Mouse (Mus musculus): ENCODE results near the gene Gcgr. TPM values are rescaled to one million over a fixed set of nuclear protein-coding genes. Genes with fewer than 3 reads are reported as not detected.
"Not testable (repeated sequence)": the region's sequence is repeated elsewhere in the genome, so short reads cannot be mapped to it uniquely, and the experiment has no call there.

Gene Gcgr
- polyA plus RNA-seq, 1 experiment from 2014 or later: 0.50 TPM

GRCm38 (mm10) chr11:120509940-120510339 is 20.6 kb upstream of the Gcgr start:
- no peak overlapping the region for H3K4me2 ChIP-seq (ENCODE audit: low read length)
- H3K36me3 ChIP-seq (ENCODE audit: control insufficient read depth, insufficient read depth, low read length): no peaks in the 10 kb centered on the region
- H3K27me3 ChIP-seq (replicated peaks; ENCODE audit: control insufficient read depth, insufficient read depth, low read length): no peaks in the 10 kb centered on the region
- H3K27ac ChIP-seq (ENCODE audit: low read depth): 0 out of 2 replicates have a peak overlapping the region, but pooled peaks have one; percentile 40
- WGBS: 60% methylated on average over 4 of the region's 4 CpGs
- no peak overlapping the region for H3K4me3 ChIP-seq (ENCODE audit: low read depth, low read length)
- no peaks in the 10 kb centered on the region for H3K9me3 ChIP-seq (ENCODE audit: control insufficient read depth, low read length)
- H3K4me1 ChIP-seq (replicated peaks; ENCODE audit: control insufficient read depth, insufficient read depth, low read length): peaks cover 4% of the 10 kb centered on the region; the same call in 1 of the 2 replicates
- ATAC-seq (replicated peaks; ENCODE audit: low FRiP score, low TSS enrichment, low read depth) (no peak), DNase-seq (ENCODE audit: low spot score) (no peak)
- no peak overlapping the region for H3K9ac ChIP-seq (ENCODE audit: low read length)

- DNase-seq (ENCODE audit: low spot score): no peak
- Histone ChIP-seq H3K36me3 (ENCODE audit: control insufficient read depth, insufficient read depth, low read length) (no peaks in the 10 kb centered on the region), H3K9ac (ENCODE audit: low read length) (0 out of 2 replicates have a peak overlapping the region, but pooled peaks have one; percentile 14), H3K27me3 (replicated peaks; ENCODE audit: control insufficient read depth, insufficient read depth, low read length) (no peaks in the 10 kb centered on the region), H3K27ac (ENCODE audit: low read depth) (peak overlapping the region; percentile 40; the same call in 1 of the 2 replicates), H3K9me3 (ENCODE audit: control insufficient read depth, low read length) (no peaks in the 10 kb centered on the region), H3K4me2 (ENCODE audit: low read length) (peak overlapping the region; percentile 47), H3K4me3 (ENCODE audit: low read depth, low read length) (peak overlapping the region; percentile 16), H3K4me1 (replicated peaks; ENCODE audit: control insufficient read depth, insufficient read depth, low read length) (peaks cover 4% of the 10 kb centered on the region; the same call in 1 of the 2 replicates)
- no peak for ATAC-seq (replicated peaks; ENCODE audit: low FRiP score, low TSS enrichment, low read depth)
- 11% methylated on average over 16 of the region's 16 CpGs for WGBS
Measured at GRCm38 (mm10) chr11:120510375-120511030, 20.0 kb upstream of the Gcgr start.

DNA sequence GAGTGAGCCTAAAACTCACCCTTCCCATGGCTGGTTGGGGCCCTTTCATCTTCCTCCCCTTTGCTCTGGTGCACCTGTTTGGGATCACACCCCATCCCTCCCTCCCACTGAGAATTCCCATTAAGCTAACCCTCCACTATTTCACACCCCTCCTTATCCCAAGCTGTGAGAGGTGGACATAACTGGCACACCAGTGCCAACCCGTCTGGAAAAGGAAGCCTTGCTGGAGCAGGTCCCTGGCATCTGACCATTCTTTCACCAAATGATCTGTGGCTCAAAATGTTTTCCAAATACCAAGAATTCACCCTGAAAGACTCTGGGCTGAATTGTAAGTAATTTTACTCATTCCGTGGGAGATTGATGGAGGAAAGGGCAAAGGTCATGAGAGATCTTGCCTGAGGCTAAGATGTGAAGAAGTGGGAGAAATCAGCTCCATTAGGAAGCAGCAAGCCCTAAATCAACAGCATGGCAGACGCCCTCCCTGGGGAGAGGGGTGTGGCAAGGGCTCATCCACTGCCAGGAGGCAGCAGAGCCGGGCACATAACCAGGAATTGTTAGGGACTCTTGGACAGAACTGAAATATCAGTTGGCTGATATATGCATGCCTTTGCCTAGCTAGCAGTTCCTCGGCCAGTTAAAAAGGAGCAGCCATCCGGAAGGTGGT is 17.6 kb upstream of the Gcgr start:
- no peak overlapping the region for H3K4me3 ChIP-seq (ENCODE audit: low read depth, low read length)
- no peak overlapping the region for H3K27ac ChIP-seq (ENCODE audit: low read depth)
- H3K9ac ChIP-seq (ENCODE audit: low read length): no peak overlapping the region
- H3K36me3 ChIP-seq (ENCODE audit: control insufficient read depth, insufficient read depth, low read length): no peaks in the 10 kb centered on the region
- WGBS: 31% methylated on average over 6 of the region's 6 CpGs
- DNase-seq (ENCODE audit: low spot score) (no peak), ATAC-seq (replicated peaks; ENCODE audit: low FRiP score, low TSS enrichment, low read depth) (no peak)
- no peak overlapping the region for H3K4me2 ChIP-seq (ENCODE audit: low read length)
- H3K4me1 ChIP-seq (replicated peaks; ENCODE audit: control insufficient read depth, insufficient read depth, low read length): peaks cover 4% of the 10 kb centered on the region; the same call in 1 of the 2 replicates
- no peaks in the 10 kb centered on the region for H3K9me3 ChIP-seq (ENCODE audit: control insufficient read depth, low read length)
- H3K27me3 ChIP-seq (replicated peaks; ENCODE audit: control insufficient read depth, insufficient read depth, low read length): no peaks in the 10 kb centered on the region

GRCm38 (mm10) chr11:120514262-120514661 is 16.2 kb upstream of the Gcgr start:
- H3K27ac ChIP-seq (ENCODE audit: low read depth); H3K4me3 ChIP-seq (ENCODE audit: low read depth, low read length); ATAC-seq (replicated peaks; ENCODE audit: low FRiP score, low TSS enrichment, low read depth); H3K9ac ChIP-seq (ENCODE audit: low read length); H3K27me3 ChIP-seq (replicated peaks; ENCODE audit: control insufficient read depth, insufficient read depth, low read length); H3K4me2 ChIP-seq (ENCODE audit: low read length); DNase-seq (ENCODE audit: low spot score); H3K4me1 ChIP-seq (replicated peaks; ENCODE audit: control insufficient read depth, insufficient read depth, low read length); H3K9me3 ChIP-seq (ENCODE audit: control insufficient read depth, low read length); H3K36me3 ChIP-seq (ENCODE audit: control insufficient read depth, insufficient read depth, low read length): not testable (repeated sequence)
- 86% methylated on average over 2 of the region's 2 CpGs for WGBS

DNA sequence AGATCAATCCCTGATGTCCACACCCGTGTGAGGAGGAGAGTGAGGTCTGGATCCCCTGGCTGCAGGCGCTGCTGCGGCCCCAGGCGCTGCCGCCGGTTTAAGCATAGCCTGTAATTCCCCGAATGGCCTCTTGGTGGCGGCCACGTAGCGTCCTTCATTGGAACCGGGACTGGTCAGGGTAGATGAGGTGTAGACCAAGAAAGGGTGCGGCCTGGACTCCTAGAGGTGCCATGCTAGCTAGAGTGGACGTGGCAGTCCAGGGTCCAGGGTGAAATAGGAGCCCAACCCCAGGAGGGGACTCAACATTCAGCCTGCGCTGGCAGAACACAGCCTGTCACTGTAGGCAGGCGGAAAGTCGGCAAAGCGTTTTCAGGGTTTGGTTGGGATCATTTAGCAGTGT is 14.9 kb upstream of the Gcgr start:
- Histone ChIP-seq H3K4me1 (replicated peaks; ENCODE audit: control insufficient read depth, insufficient read depth, low read length) (no peaks in the 10 kb centered on the region; the same call in 1 of the 2 replicates), H3K36me3 (ENCODE audit: control insufficient read depth, insufficient read depth, low read length) (no peaks in the 10 kb centered on the region), H3K9me3 (ENCODE audit: control insufficient read depth, low read length) (no peaks in the 10 kb centered on the region), H3K27me3 (replicated peaks; ENCODE audit: control insufficient read depth, insufficient read depth, low read length) (no peaks in the 10 kb centered on the region), H3K27ac (ENCODE audit: low read depth) (no peak overlapping the region), H3K4me2 (ENCODE audit: low read length) (no peak overlapping the region), H3K9ac (ENCODE audit: low read length) (no peak overlapping the region), H3K4me3 (ENCODE audit: low read depth, low read length) (no peak overlapping the region)
- peak; percentile 98 for DNase-seq (ENCODE audit: low spot score)
- WGBS: 17% methylated on average over 17 of the region's 17 CpGs
- peak; percentile 67 for ATAC-seq (replicated peaks; ENCODE audit: low FRiP score, low TSS enrichment, low read depth)

GRCm38 (mm10) chr11:120517147-120517546 is 13.4 kb upstream of the Gcgr start:
- Histone ChIP-seq H3K9ac (ENCODE audit: low read length) (no peak overlapping the region), H3K4me1 (replicated peaks; ENCODE audit: control insufficient read depth, insufficient read depth, low read length) (no peaks in the 10 kb centered on the region; the same call in 1 of the 2 replicates), H3K4me3 (ENCODE audit: low read depth, low read length) (no peak overlapping the region), H3K27me3 (replicated peaks; ENCODE audit: control insufficient read depth, insufficient read depth, low read length) (no peaks in the 10 kb centered on the region), H3K4me2 (ENCODE audit: low read length) (no peak overlapping the region), H3K9me3 (ENCODE audit: control insufficient read depth, low read length) (no peaks in the 10 kb centered on the region), H3K27ac (ENCODE audit: low read depth) (no peak overlapping the region), H3K36me3 (ENCODE audit: control insufficient read depth, insufficient read depth, low read length) (no peaks in the 10 kb centered on the region)
- DNase-seq (ENCODE audit: low spot score): no peak
- 83% methylated on average over 4 of the region's 4 CpGs for WGBS
- no peak for ATAC-seq (replicated peaks; ENCODE audit: low FRiP score, low TSS enrichment, low read depth)

DNA sequence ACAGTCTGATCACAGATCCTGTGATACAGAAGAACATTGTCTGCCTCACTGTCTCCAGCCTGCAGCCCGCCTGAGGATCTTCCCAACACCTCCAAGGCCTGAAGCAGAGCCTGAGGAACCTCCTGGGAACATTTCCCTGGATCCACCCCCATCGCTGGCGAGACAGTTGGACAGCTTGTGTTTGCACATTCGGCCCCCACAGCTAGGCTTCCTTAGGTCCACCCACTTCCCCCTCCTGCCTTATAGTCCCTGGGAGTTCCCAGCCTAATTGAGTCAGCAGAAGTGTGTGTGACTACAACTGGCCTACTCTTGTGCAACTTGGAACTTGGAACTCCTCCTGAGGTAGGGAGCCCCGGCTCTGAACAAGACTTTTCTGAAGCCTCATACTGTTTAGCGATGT is 12.5 kb upstream of the Gcgr start:
- ATAC-seq (replicated peaks; ENCODE audit: low FRiP score, low TSS enrichment, low read depth) (no peak), DNase-seq (ENCODE audit: low spot score) (no peak)
- Histone ChIP-seq H3K36me3 (ENCODE audit: control insufficient read depth, insufficient read depth, low read length) (no peaks in the 10 kb centered on the region), H3K27ac (ENCODE audit: low read depth) (no peak overlapping the region), H3K9ac (ENCODE audit: low read length) (no peak overlapping the region), H3K9me3 (ENCODE audit: control insufficient read depth, low read length) (no peaks in the 10 kb centered on the region), H3K4me2 (ENCODE audit: low read length) (no peak overlapping the region), H3K27me3 (replicated peaks; ENCODE audit: control insufficient read depth, insufficient read depth, low read length) (no peaks in the 10 kb centered on the region), H3K4me1 (replicated peaks; ENCODE audit: control insufficient read depth, insufficient read depth, low read length) (no peaks in the 10 kb centered on the region; the same call in 1 of the 2 replicates), H3K4me3 (ENCODE audit: low read depth, low read length) (no peak overlapping the region)
- WGBS: 66% methylated on average over 6 of the region's 6 CpGs

DNA sequence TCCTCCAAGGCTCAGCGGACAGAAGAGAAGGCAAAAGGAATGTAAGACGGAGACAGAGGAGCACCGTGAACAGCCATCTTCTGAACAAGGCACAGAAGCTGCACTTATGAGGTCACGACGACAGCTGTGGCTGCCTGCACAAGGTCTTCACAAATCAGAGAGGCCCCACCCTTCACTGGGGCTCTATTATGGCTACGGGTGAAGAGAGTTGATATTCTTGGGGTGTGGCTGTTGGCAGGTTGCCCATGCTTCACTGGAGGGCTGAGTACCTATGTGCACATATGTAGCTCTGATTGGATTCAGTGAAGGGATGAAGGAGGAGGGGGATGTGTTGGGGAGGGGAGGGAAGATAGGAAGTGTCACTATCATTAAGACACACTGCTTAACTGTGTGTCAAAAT is 11.9 kb upstream of the Gcgr start:
- H3K4me3 ChIP-seq (ENCODE audit: low read depth, low read length): no peak overlapping the region
- no peak overlapping the region for H3K27ac ChIP-seq (ENCODE audit: low read depth)
- H3K36me3 ChIP-seq (ENCODE audit: control insufficient read depth, insufficient read depth, low read length): no peaks in the 10 kb centered on the region
- no peaks in the 10 kb centered on the region for H3K27me3 ChIP-seq (replicated peaks; ENCODE audit: control insufficient read depth, insufficient read depth, low read length)
- no peak overlapping the region for H3K4me2 ChIP-seq (ENCODE audit: low read length)
- 54% methylated on average over 6 of the region's 6 CpGs for WGBS
- peak; percentile 43 for ATAC-seq (replicated peaks; ENCODE audit: low FRiP score, low TSS enrichment, low read depth)
- H3K4me1 ChIP-seq (replicated peaks; ENCODE audit: control insufficient read depth, insufficient read depth, low read length): no peaks in the 10 kb centered on the region; the same call in 1 of the 2 replicates
- no peak overlapping the region for H3K9ac ChIP-seq (ENCODE audit: low read length)
- no peaks in the 10 kb centered on the region for H3K9me3 ChIP-seq (ENCODE audit: control insufficient read depth, low read length)
- DNase-seq (ENCODE audit: low spot score): peak; percentile 73

Data from intestine, embryonic 14.5 days (tissue).